Mouse (Mus musculus) olfactory bulb, adult 2 months (tissue): ENCODE data around the gene S100a10.

Source experiments
- CTCF ChIP-seq: fragments of 200-500 bp; IDR thresholded peaks from 2 replicates; pipeline ENCODE4 v1.5.1; 2012; ENCODE audit warnings: low read depth, mild to moderate bottlenecking, low read length, moderate library complexity; ENCODE audit not compliant: insufficient read depth
- POLR2A ChIP-seq: fragments of 200-500 bp; IDR thresholded peaks from 2 replicates; pipeline ENCODE4 v1.6.1; 2012; ENCODE audit warnings: mild to moderate bottlenecking, low read depth, low read length, moderate library complexity; ENCODE audit not compliant: insufficient read depth

DNA sequence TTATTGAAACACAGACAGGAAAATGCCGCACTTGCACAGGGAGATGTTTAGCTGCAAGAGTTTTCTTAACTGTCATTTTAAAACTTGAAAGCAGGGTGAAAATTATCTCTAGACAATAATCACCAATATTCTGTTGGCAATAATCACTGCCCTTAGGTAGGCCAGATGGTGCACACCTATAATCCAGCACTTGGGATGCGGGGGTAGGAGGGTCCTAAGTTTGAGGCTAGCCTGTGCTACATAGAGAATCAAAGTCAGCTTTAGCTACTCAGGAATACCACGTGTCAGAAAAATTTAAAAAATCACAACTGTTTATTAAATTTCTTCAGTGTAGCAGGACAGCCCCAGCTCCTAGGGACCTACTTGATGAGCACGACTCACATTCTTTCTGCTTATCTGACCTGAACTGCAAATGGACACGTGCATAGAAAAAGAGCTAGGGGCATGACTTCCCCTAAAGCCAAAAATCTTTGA lies 35.0 kb upstream of the S100a10 start:
- TF ChIP-seq CTCF = no peak
- no peak for TF ChIP-seq POLR2A
